Mouse (Mus musculus): ENCODE results near the gene Cd151. TPM values are rescaled to one million over a fixed set of nuclear protein-coding genes. Genes with fewer than 3 reads are reported as not detected.

Gene Cd151
- polyA plus RNA-seq, 1 experiment from 2014 or later, result 36.4 TPM

DNA sequence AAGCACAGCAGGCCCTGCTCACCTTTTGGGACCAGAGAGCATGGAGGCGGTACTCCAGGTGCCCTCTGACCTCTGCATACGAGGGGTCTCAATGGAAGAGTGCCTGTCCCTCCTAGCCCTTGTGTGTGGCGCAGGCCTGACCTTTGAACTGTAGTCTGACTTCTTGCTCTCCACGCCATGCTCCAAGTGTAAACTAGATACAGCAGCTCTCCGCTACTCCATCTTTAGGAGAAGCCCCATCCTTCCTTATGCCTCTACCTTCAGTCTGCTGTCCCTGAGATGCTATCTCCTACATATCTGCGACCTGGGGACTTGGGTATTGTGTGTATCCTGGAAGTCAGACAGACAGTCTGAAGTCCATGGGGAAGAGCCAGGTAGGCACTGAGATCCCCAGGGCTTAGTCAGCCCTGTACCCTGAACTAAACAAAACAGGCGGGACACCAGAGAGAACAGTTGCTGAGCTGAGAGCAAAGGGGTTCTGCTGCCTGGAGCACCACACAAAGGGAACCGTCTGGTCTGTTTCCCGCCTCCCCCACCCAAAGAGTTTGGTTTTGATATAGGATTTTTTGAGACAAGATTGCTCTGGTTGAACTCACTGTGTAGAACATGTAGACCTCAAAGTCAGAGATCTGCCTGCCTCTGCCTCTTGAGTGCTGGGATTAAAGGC, 31.2 kb upstream of the Cd151 start:
- Histone ChIP-seq H3K27me3 (ENCODE audit: control insufficient read depth, insufficient read depth, low read depth, low read length) (no peaks in the 10 kb centered on the region), H3K36me3 (ENCODE audit: control insufficient read depth, insufficient read depth, low read length) (peaks cover 12% of the 10 kb centered on the region), H3K27ac (ENCODE audit: low read length) (no peak overlapping the region), H3K4me3 (ENCODE audit: low read length) (no peak overlapping the region), H3K9me3 (ENCODE audit: control insufficient read depth, low read length) (no peaks in the 10 kb centered on the region), H3K9ac (ENCODE audit: low read length) (no peak overlapping the region), H3K4me1 (replicated peaks; ENCODE audit: control insufficient read depth, insufficient read depth, low read length) (peaks cover 25% of the 10 kb centered on the region), H3K4me2 (ENCODE audit: low read depth, low read length) (no peak overlapping the region; the same call in 1 of the 2 replicates)
- 75% methylated on average over 9 of the region's 9 CpGs for WGBS
- no peak for ATAC-seq (ENCODE audit: low read depth)

DNA sequence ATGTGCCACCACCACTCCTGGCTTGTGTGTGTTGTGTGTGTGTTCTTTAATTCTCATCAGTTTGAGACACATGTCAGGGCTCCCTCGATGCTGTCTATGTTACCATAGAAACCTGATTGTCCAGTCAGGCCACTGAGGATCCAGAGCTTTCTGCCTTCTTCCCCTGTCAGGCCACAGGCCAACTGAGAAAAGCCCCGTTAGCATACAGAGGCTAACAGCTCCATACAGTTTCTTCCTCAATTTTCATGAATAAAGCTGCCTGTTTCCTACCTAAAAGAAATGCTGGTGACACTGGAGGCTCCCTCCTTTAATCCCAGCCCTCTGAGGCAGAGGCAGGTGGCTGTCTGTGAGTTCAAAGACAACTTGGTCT, 30.7 kb upstream of the Cd151 start:
- Histone ChIP-seq H3K4me2 (ENCODE audit: low read depth, low read length) (peak overlapping the region; percentile 97), H3K4me1 (replicated peaks; ENCODE audit: control insufficient read depth, insufficient read depth, low read length) (peaks cover 27% of the 10 kb centered on the region), H3K36me3 (ENCODE audit: control insufficient read depth, insufficient read depth, low read length) (peaks cover 9% of the 10 kb centered on the region), H3K27me3 (ENCODE audit: control insufficient read depth, insufficient read depth, low read depth, low read length) (no peaks in the 10 kb centered on the region), H3K9me3 (ENCODE audit: control insufficient read depth, low read length) (no peaks in the 10 kb centered on the region), H3K4me3 (ENCODE audit: low read length) (peak overlapping the region; percentile 72), H3K27ac (ENCODE audit: low read length) (no peak overlapping the region), H3K9ac (ENCODE audit: low read length) (peak overlapping the region; percentile 81)
- ATAC-seq (ENCODE audit: low read depth), result no peak
- 47% methylated on average over 2 of the region's 2 CpGs for WGBS

DNA sequence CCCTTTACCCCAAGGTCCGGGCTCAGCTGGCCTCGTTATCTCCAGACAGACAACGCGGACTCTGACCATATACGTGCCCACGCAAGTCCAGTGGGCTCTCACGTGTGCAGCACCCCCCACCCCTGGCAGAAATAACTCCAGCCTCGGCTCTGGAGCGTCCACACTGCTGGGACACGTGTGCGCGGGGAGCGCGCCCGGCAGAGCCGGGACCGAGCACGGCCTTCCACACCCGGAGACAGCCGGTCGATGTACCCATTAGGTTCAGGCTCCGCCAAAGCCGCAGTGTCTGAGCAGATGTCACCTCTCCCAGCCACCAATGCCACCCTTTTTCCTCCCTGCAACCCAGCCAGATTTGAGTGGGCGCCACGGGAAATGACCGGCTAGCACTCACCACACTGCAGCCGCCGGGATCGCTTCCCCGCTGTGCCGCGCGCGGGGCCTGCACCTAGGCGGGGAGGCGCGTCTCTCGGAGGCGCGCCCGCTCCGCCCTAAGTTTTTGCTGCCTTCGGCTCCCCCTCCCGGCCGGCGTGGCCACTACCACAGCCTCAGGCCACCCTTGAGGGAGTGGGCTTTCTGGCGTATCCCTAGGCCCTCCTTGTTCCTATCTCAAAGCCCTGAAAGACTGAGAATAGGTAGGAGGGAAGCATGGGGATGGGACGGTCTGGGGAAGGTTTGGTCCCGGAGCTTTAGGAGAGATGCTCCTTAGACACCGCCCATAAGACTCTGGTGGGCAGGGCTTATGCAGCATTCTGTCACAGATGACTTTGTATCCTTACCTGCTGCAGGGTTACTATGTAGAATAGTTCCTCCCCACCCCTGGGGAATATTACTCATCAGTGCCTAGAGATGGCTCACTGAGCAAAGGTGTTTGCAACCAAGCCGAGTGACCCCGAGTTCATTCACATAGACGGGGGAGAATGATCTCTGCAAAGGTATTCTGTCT, 29.7 kb upstream of the Cd151 start, which contains the start of gene Slc25a22:
TSS of gene Slc25a22 (minus strand) at position 715 of the 943 bp plus-strand sequence.
- peak; percentile 80 for ATAC-seq (ENCODE audit: low read depth)
- H3K9me3 ChIP-seq (ENCODE audit: control insufficient read depth, low read length), result no peaks in the 10 kb centered on the region
- peak within 1 kb of the TSS; percentile 72 for H3K4me3 ChIP-seq (ENCODE audit: low read length)
- H3K36me3 ChIP-seq (ENCODE audit: control insufficient read depth, insufficient read depth, low read length), result peaks cover 7% of the 10 kb centered on the region; the same call in 1 of the 2 replicates
- peaks cover 32% of the 10 kb centered on the region for H3K4me1 ChIP-seq (replicated peaks; ENCODE audit: control insufficient read depth, insufficient read depth, low read length)
- H3K9ac ChIP-seq (ENCODE audit: low read length), result peak within 1 kb of the TSS; percentile 81
- H3K27ac ChIP-seq (ENCODE audit: low read length), result peak within 1 kb of the TSS; percentile 24; the same call in 1 of the 2 replicates
- WGBS, result 6% methylated on average over 53 of the region's 53 CpGs
- peak within 1 kb of the TSS; percentile 97 for H3K4me2 ChIP-seq (ENCODE audit: low read depth, low read length)
- no peaks in the 10 kb centered on the region for H3K27me3 ChIP-seq (ENCODE audit: control insufficient read depth, insufficient read depth, low read depth, low read length)

DNA sequence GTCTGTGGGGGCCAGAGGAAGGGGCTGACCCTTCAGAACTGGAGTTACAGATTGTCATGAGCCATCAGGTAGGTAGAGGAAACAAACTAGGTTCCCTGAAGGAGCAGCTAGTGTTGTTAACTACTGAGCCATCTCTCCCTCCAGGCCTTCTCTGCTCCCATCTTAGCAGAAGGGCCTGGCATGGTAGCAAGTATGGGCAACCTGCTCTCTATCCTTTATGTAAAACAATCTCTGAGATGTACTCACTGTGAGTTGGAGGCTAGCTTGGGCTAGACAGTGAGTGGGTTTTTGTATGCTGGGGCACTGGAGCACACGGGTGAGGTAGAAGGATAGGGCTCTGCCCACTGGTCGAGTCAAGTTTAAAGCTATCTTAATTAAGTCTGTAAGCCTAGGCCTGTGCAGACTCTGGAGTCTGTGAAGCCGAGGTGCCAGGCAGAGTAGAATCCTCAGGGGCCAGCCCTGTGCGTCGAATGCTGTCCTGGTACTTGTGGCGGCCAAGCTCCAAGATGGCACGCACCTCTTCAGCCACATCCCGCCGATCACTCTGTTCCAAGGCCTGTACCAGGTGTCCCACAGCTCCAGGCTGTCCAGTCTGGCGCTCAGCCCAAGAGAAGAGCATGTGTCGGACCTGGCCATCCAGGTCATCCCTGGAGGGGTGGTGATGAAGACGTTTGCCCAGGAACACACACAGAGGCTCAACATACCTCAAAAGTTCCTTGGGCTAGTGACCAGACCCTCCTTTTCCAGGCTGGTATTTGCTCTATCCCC, 28.8 kb upstream of the Cd151 start:
- H3K27ac ChIP-seq (ENCODE audit: low read length), result no peak overlapping the region
- no peak for ATAC-seq (ENCODE audit: low read depth)
- peaks cover 41% of the 10 kb centered on the region for H3K4me1 ChIP-seq (replicated peaks; ENCODE audit: control insufficient read depth, insufficient read depth, low read length)
- H3K9ac ChIP-seq (ENCODE audit: low read length), result no peak overlapping the region
- H3K9me3 ChIP-seq (ENCODE audit: control insufficient read depth, low read length), result no peaks in the 10 kb centered on the region
- no peaks in the 10 kb centered on the region for H3K27me3 ChIP-seq (ENCODE audit: control insufficient read depth, insufficient read depth, low read depth, low read length)
- H3K4me2 ChIP-seq (ENCODE audit: low read depth, low read length), result no peak overlapping the region
- H3K4me3 ChIP-seq (ENCODE audit: low read length), result no peak overlapping the region
- 93% methylated on average over 12 of the region's 12 CpGs for WGBS
- H3K36me3 ChIP-seq (ENCODE audit: control insufficient read depth, insufficient read depth, low read length), result peaks cover 4% of the 10 kb centered on the region; the same call in 1 of the 2 replicates

DNA sequence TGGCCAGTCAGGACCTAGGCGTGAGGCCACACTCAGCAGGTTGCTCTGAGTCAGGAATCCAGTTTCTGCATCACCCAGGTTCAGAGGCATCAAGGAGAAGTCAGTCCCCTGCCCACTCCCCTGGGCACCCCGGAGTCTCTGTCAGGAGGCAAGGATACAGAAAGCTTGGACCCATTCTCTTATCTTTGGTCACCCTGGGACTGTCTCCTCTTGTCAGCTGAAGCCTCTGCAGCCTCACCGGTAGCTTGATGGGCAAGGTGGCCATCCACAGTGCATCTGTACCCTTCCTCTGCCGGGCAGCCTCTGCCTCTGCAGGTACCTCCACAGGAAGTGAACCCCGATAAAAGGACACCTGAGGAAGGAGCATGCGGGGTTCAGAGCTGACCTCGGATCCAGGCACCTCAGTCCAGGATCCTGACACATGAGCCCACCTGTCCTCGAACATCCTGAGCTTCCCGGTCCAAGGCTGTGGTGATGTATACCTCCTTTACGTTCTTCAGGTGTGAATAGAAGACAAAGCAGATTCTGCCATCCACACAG, 28.0 kb upstream of the Cd151 start:
- Histone ChIP-seq H3K4me1 (replicated peaks; ENCODE audit: control insufficient read depth, insufficient read depth, low read length) (peaks cover 42% of the 10 kb centered on the region), H3K9me3 (ENCODE audit: control insufficient read depth, low read length) (no peaks in the 10 kb centered on the region), H3K4me2 (ENCODE audit: low read depth, low read length) (no peak overlapping the region), H3K9ac (ENCODE audit: low read length) (no peak overlapping the region), H3K27me3 (ENCODE audit: control insufficient read depth, insufficient read depth, low read depth, low read length) (no peaks in the 10 kb centered on the region), H3K4me3 (ENCODE audit: low read length) (no peak overlapping the region), H3K27ac (ENCODE audit: low read length) (no peak overlapping the region), H3K36me3 (ENCODE audit: control insufficient read depth, insufficient read depth, low read length) (peaks cover 4% of the 10 kb centered on the region; the same call in 1 of the 2 replicates)
- WGBS, result 94% methylated on average over 10 of the region's 10 CpGs
- ATAC-seq (ENCODE audit: low read depth), result no peak

DNA sequence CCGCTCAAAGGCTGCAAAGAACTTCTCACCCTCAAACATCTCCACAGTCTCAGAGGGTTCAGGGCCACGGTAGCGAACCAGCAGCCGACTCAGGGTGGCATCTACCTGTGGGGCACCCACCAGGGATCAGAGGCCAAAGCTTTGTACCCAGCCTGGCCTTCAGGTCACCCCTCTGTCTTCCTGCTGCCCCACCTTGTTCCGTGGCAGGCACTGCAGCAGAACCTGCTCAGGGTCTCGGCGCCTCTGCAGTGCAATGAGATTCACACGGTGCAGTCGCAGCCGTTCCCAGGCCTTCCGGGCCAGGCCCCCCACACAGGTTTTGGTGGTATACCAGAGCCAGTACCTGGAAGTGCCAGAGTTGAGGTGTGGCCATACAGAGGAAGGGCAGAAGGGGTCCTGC, 27.4 kb upstream of the Cd151 start:
- WGBS, result 91% methylated on average over 11 of the region's 11 CpGs
- no peak for ATAC-seq (ENCODE audit: low read depth)
- no peak overlapping the region for H3K27ac ChIP-seq (ENCODE audit: low read length)
- H3K4me1 ChIP-seq (replicated peaks; ENCODE audit: control insufficient read depth, insufficient read depth, low read length), result peaks cover 40% of the 10 kb centered on the region
- H3K4me3 ChIP-seq (ENCODE audit: low read length), result no peak overlapping the region
- no peaks in the 10 kb centered on the region for H3K27me3 ChIP-seq (ENCODE audit: control insufficient read depth, insufficient read depth, low read depth, low read length)
- H3K4me2 ChIP-seq (ENCODE audit: low read depth, low read length), result no peak overlapping the region
- H3K36me3 ChIP-seq (ENCODE audit: control insufficient read depth, insufficient read depth, low read length), result peaks cover 4% of the 10 kb centered on the region; the same call in 1 of the 2 replicates
- H3K9ac ChIP-seq (ENCODE audit: low read length), result no peak overlapping the region
- H3K9me3 ChIP-seq (ENCODE audit: control insufficient read depth, low read length), result no peaks in the 10 kb centered on the region

DNA sequence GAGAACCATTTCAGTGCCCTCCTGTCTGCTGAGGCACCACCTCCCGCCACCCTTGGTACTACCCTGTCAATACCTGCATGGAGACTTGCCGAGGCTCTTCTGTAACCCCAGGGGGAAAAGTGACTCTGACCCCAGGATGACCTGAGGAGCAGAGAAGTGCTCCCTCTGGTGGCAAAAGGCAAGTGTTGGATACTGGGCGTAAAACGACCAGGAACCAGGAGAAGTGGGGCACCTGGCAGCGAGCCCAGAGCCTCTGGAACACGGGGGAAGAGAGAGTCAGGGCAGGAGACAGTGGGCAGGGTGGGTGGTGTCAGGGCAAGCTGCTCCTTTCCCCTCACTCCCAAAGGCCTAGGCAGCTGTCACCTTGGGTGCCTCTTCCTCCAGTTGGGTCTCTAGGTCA, 26.6 kb upstream of the Cd151 start:
- whole genome bisulfite sequencing, result 19% methylated on average over 6 of the region's 6 CpGs

DNA sequence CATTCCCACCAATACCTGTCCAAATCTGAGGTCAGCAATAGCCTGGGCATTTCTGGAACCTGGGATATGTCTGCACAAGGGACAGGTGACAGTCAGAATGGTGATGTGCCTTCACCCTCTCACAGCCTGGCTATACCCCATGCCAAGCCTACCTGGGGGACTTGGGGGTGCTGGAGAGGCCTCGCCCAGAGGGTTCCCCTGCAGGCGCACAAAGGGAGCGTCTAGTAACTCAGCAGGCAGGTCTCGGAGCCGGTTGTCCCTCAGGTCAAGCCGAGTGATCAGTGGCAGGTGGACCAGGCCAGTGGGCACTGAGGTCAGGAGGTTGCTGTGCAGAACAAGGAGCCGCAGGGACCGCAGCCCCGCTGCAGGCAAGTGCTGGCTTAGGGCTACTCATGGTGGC, 25.7 kb upstream of the Cd151 start:
- H3K9ac ChIP-seq (ENCODE audit: low read length), result no peak overlapping the region

More for the DNA sequence above, 26.6 kb upstream of the Cd151 start:
- no peak overlapping the region for H3K27ac ChIP-seq (ENCODE audit: low read length)
- ATAC-seq (ENCODE audit: low read depth), result no peak
- peaks cover 38% of the 10 kb centered on the region for H3K4me1 ChIP-seq (replicated peaks; ENCODE audit: control insufficient read depth, insufficient read depth, low read length)
- no peak overlapping the region for H3K4me2 ChIP-seq (ENCODE audit: low read depth, low read length)
- no peak overlapping the region for H3K4me3 ChIP-seq (ENCODE audit: low read length)
- H3K27me3 ChIP-seq (ENCODE audit: control insufficient read depth, insufficient read depth, low read depth, low read length), result no peaks in the 10 kb centered on the region
- H3K9ac ChIP-seq (ENCODE audit: low read length), result no peak overlapping the region
- no peaks in the 10 kb centered on the region for H3K9me3 ChIP-seq (ENCODE audit: control insufficient read depth, low read length)
- H3K36me3 ChIP-seq (ENCODE audit: control insufficient read depth, insufficient read depth, low read length), result peaks cover 4% of the 10 kb centered on the region; the same call in 1 of the 2 replicates

More for the DNA sequence above, 25.7 kb upstream of the Cd151 start:
- H3K4me2 ChIP-seq (ENCODE audit: low read depth, low read length), result no peak overlapping the region
- H3K36me3 ChIP-seq (ENCODE audit: control insufficient read depth, insufficient read depth, low read length), result peaks cover 4% of the 10 kb centered on the region; the same call in 1 of the 2 replicates
- H3K4me1 ChIP-seq (replicated peaks; ENCODE audit: control insufficient read depth, insufficient read depth, low read length), result peaks cover 35% of the 10 kb centered on the region
- no peaks in the 10 kb centered on the region for H3K9me3 ChIP-seq (ENCODE audit: control insufficient read depth, low read length)
- ATAC-seq (ENCODE audit: low read depth), result no peak
- H3K27me3 ChIP-seq (ENCODE audit: control insufficient read depth, insufficient read depth, low read depth, low read length), result no peaks in the 10 kb centered on the region
- H3K4me3 ChIP-seq (ENCODE audit: low read length), result no peak overlapping the region
- WGBS, result 88% methylated on average over 9 of the region's 9 CpGs
- H3K27ac ChIP-seq (ENCODE audit: low read length), result no peak overlapping the region
